Comparison of ENCODE assay signal across 11 mouse cellular contexts in the genomic region with DNA sequence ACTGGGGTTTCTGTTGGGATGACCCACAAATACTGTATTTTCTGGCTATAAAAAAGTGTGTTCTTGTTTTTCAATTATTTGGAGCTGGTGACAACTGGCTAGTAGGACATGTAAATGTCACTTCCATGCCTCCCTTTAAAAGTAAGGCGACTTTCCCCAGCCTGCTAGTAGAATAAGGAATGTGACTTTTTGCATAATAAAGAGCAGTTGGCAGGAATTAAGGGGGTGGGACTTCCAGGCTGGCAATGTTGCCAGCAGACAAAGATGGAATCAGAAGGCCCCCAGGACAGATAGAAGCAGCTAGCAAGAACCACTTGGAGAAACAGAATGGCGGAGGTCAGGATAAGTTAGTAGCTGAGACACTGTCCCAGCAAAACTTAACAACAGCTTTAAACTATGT. TPM values are rescaled to one million over a fixed set of nuclear protein-coding genes. Genes with fewer than 3 reads are reported as not detected.
DNase-seq lines count a peak whose midpoint lies in the region; ATAC-seq and TF ChIP-seq lines count a peak whose summit lies in the region.
"Had no signal": no experiment of that assay in that cellular context is flagged by ENCODE, and none has a peak within 500 bp of the region (broad histone marks: within the 10 kb centered on the region; RNA-seq: fewer than 3 reads in every experiment).

No protein-coding gene starts in this region.

- no peak overlapping the region for H3K9ac ChIP-seq in lung, embryonic 14.5 days
- H3K9ac ChIP-seq in hindbrain, embryonic 14.5 days: no peak overlapping the region
- no peak overlapping the region for H3K9ac ChIP-seq in midbrain, postnatal 0 days (replicated peaks; ENCODE audit: low read length, poor library complexity, severe bottlenecking)
- H3K9ac ChIP-seq: liver, embryonic 13.5 days had no signal

- H3K4me3 ChIP-seq in lung, embryonic 14.5 days (ENCODE audit: low read depth, low read length): no peak overlapping the region
- no peak overlapping the region for H3K4me3 ChIP-seq in hindbrain, embryonic 14.5 days (replicated peaks; ENCODE audit: low read length)
- no peak overlapping the region for H3K4me3 ChIP-seq in midbrain, postnatal 0 days (ENCODE audit: low read depth, low read length)
- H3K4me3 ChIP-seq: liver, embryonic 13.5 days had no signal

- H3K27ac ChIP-seq in lung, embryonic 14.5 days (ENCODE audit: low read depth): no peak overlapping the region
- H3K27ac ChIP-seq in hindbrain, embryonic 14.5 days: no peak overlapping the region
- H3K27ac ChIP-seq in midbrain, postnatal 0 days (ENCODE audit: low read depth, low read length): no peak overlapping the region
- H3K27ac ChIP-seq: liver, embryonic 13.5 days had no signal

- no peaks in the 10 kb centered on the region for H3K4me1 ChIP-seq in lung, embryonic 14.5 days (ENCODE audit: insufficient read depth)
- peaks cover 20% of the 10 kb centered on the region for H3K4me1 ChIP-seq in hindbrain, embryonic 14.5 days (replicated peaks; ENCODE audit: control insufficient read depth, insufficient read depth, low read length)
- peaks cover 6% of the 10 kb centered on the region; the same call in 1 of the 2 replicates for H3K4me1 ChIP-seq in midbrain, postnatal 0 days (ENCODE audit: insufficient read depth, low read length)

- no peak for TF ChIP-seq CTCF in lung, embryonic 14.5 days (IDR thresholded peaks at IDR 0.05; ENCODE audit: low read depth)
- TF ChIP-seq CTCF in midbrain, postnatal 0 days (IDR thresholded peaks at IDR 0.05): no peak

- H3K4me2 ChIP-seq in lung, embryonic 14.5 days: 0 out of 2 replicates have a peak overlapping the region, but pooled peaks have one; percentile 68
- peak overlapping the region; percentile 72 for H3K4me2 ChIP-seq in hindbrain, embryonic 14.5 days (replicated peaks)
- no peak overlapping the region for H3K4me2 ChIP-seq in midbrain, postnatal 0 days (ENCODE audit: low read depth, low read length, poor library complexity, severe bottlenecking)
- H3K4me2 ChIP-seq: liver, embryonic 13.5 days had no signal

- 62% methylated on average over 2 of the region's 2 CpGs for WGBS in lung, embryonic 14.5 days
- 50% methylated on average over 2 of the region's 2 CpGs for WGBS in hindbrain, embryonic 14.5 days
- 58% methylated on average over 2 of the region's 2 CpGs for WGBS in midbrain, postnatal 0 days

- peaks cover 43% of the 10 kb centered on the region for H3K36me3 ChIP-seq in lung, embryonic 14.5 days (ENCODE audit: insufficient read depth)
- H3K36me3 ChIP-seq in hindbrain, embryonic 14.5 days (replicated peaks; ENCODE audit: control insufficient read depth, insufficient read depth): peaks cover 42% of the 10 kb centered on the region
- H3K36me3 ChIP-seq in midbrain, postnatal 0 days (ENCODE audit: insufficient read depth, low read length): peaks cover 32% of the 10 kb centered on the region

- ATAC-seq in cerebellum, adult (ENCODE audit: insufficient number of reproducible peaks, low FRiP score, low TSS enrichment): no peak
- no peak for ATAC-seq in lung, embryonic 14.5 days (ENCODE audit: insufficient read depth)
- ATAC-seq in hindbrain, embryonic 14.5 days (ENCODE audit: low FRiP score): no peak
- no peak for ATAC-seq in midbrain, postnatal 0 days (ENCODE audit: low FRiP score)
- ATAC-seq: Patski had no signal

- no peaks in the 10 kb centered on the region for H3K9me3 ChIP-seq in lung, embryonic 14.5 days (ENCODE audit: low read depth, low read length)
- no peaks in the 10 kb centered on the region for H3K9me3 ChIP-seq in hindbrain, embryonic 14.5 days (ENCODE audit: control insufficient read depth, low read length)
- H3K9me3 ChIP-seq in midbrain, postnatal 0 days (ENCODE audit: low read length): no peaks in the 10 kb centered on the region

- H3K27me3 ChIP-seq in lung, embryonic 14.5 days (ENCODE audit: insufficient read depth, low read length): no peaks in the 10 kb centered on the region
- no peaks in the 10 kb centered on the region for H3K27me3 ChIP-seq in hindbrain, embryonic 14.5 days (ENCODE audit: control insufficient read depth, insufficient read depth, low read length)
- H3K27me3 ChIP-seq in midbrain, postnatal 0 days (ENCODE audit: insufficient read depth, low read length): no peaks in the 10 kb centered on the region
- H3K27me3 ChIP-seq: liver, embryonic 13.5 days; Patski had no signal

- peak; percentile 30 for DNase-seq in cerebellum, adult 9-11 months
- DNase-seq in lung, embryonic 14.5 days: no peak
- DNase-seq in lung, postnatal 4 days: no peak
- no peak for DNase-seq in hindbrain, embryonic 14.5 days (ENCODE audit: low spot score)
- peak; percentile 16 for DNase-seq in midbrain, postnatal 0 days (ENCODE audit: low spot score)
- no peak for DNase-seq in ovary, adult 18-20 months (ENCODE audit: low spot score)
- DNase-seq in adrenal gland, postnatal 10 days: no peak
- DNase-seq: kidney, adult 9 months; liver, embryonic 13.5 days had no signal

RNA-seq across cellular contexts. Expression of a gene that starts 2.2 kb away (rescaled TPM):
- polyA plus RNA-seq in lung, embryonic 14.5 days (2014; fragmentation: Nextera tagmentation; extraction: Ambion mirVana): 4.6 and 5.7 TPM in 2 replicates
- polyA plus RNA-seq in hindbrain, embryonic 14.5 days (2014; fragmentation: Nextera tagmentation; extraction: Ambion mirVana): 7.8 and 8.4 TPM in 2 replicates
- 6.6 and 7.9 TPM in 2 replicates for total RNA-seq in midbrain, postnatal 0 days (2014; rRNA removed)
- polyA plus RNA-seq in midbrain, postnatal 0 days (2015; fragmentation: Nextera tagmentation; extraction: Ambion mirVana): 5.4 and 5.8 TPM in 2 replicates
- 1 to 10 TPM; 6.6 to 8.1 TPM for total RNA-seq in adrenal gland, postnatal 10 days (2021)

RNA-seq across cellular contexts. Expression of a gene that starts 3.9 kb away (rescaled TPM):
- polyA plus RNA-seq in lung, embryonic 14.5 days (2014; fragmentation: Nextera tagmentation; extraction: Ambion mirVana): 11.3 and 12.6 TPM in 2 replicates
- polyA plus RNA-seq in hindbrain, embryonic 14.5 days (2014; fragmentation: Nextera tagmentation; extraction: Ambion mirVana): 17.5 and 18.7 TPM in 2 replicates
- total RNA-seq in midbrain, postnatal 0 days (2014; rRNA removed): 15.7 and 18.0 TPM in 2 replicates
- 7.9 and 8.5 TPM in 2 replicates for polyA plus RNA-seq in midbrain, postnatal 0 days (2015; fragmentation: Nextera tagmentation; extraction: Ambion mirVana)
- 10 to 100 TPM; 10.6 to 13.0 TPM for total RNA-seq in adrenal gland, postnatal 10 days (2021)

RNA-seq across cellular contexts. Expression of a gene that starts 43.6 kb away (rescaled TPM):
- polyA plus RNA-seq in lung, embryonic 14.5 days (2014; fragmentation: Nextera tagmentation; extraction: Ambion mirVana): 12.4 and 13.2 TPM in 2 replicates
- polyA plus RNA-seq in hindbrain, embryonic 14.5 days (2014; fragmentation: Nextera tagmentation; extraction: Ambion mirVana): 17.7 and 23.0 TPM in 2 replicates
- total RNA-seq in midbrain, postnatal 0 days (2014; rRNA removed): 12.8 and 13.3 TPM in 2 replicates
- polyA plus RNA-seq in midbrain, postnatal 0 days (2015; fragmentation: Nextera tagmentation; extraction: Ambion mirVana): 15.9 and 17.1 TPM in 2 replicates
- total RNA-seq in adrenal gland, postnatal 10 days (2021): 10 to 100 TPM in 1 of 2 experiments, 1 to 10 TPM in 1; 7.3 to 11.4 TPM

RNA-seq across cellular contexts. Expression of a gene that starts 50.5 kb away (rescaled TPM):
- polyA plus RNA-seq in lung, embryonic 14.5 days (2014; fragmentation: Nextera tagmentation; extraction: Ambion mirVana): 6.5 and 8.6 TPM in 2 replicates
- 21.7 and 23.6 TPM in 2 replicates for polyA plus RNA-seq in hindbrain, embryonic 14.5 days (2014; fragmentation: Nextera tagmentation; extraction: Ambion mirVana)
- total RNA-seq in midbrain, postnatal 0 days (2014; rRNA removed): 20.4 and 24.5 TPM in 2 replicates
- polyA plus RNA-seq in midbrain, postnatal 0 days (2015; fragmentation: Nextera tagmentation; extraction: Ambion mirVana): 14.7 and 16.2 TPM in 2 replicates
- total RNA-seq in adrenal gland, postnatal 10 days (2021): 1 to 10 TPM; 3.6 to 4.3 TPM

RNA-seq across cellular contexts. Expression of a gene that starts 56.8 kb away (rescaled TPM):
- polyA plus RNA-seq in lung, embryonic 14.5 days (2014; fragmentation: Nextera tagmentation; extraction: Ambion mirVana): 6.0 and 7.2 TPM in 2 replicates
- 12.6 and 16.1 TPM in 2 replicates for polyA plus RNA-seq in hindbrain, embryonic 14.5 days (2014; fragmentation: Nextera tagmentation; extraction: Ambion mirVana)
- total RNA-seq in midbrain, postnatal 0 days (2014; rRNA removed): 11.7 and 12.3 TPM in 2 replicates
- 12.7 and 13.1 TPM in 2 replicates for polyA plus RNA-seq in midbrain, postnatal 0 days (2015; fragmentation: Nextera tagmentation; extraction: Ambion mirVana)
- 1 to 10 TPM in 1 of 2 experiments, under 1 TPM in 1; 0.87 to 1.2 TPM for total RNA-seq in adrenal gland, postnatal 10 days (2021)

Comparison
In these comparisons a context has a peak if more than half of its experiments do, and no peak if none do; other contexts are left out.
1. DNase-seq: peak in cerebellum, adult 9-11 months (single experiment) and midbrain, postnatal 0 days (single experiment); none in lung, embryonic 14.5 days (single experiment), lung, postnatal 4 days (0 of 2), hindbrain, embryonic 14.5 days (single experiment), ovary, adult 18-20 months (single experiment) and adrenal gland, postnatal 10 days (single experiment).